Mouse (Mus musculus): ENCODE data around the gene Etv6. TPM values are rescaled to one million over a fixed set of nuclear protein-coding genes. Genes with fewer than 3 reads are reported as not detected.

The Etv6 gene
- polyA plus RNA-seq, 1 experiment from 2014 or later = 5.2 TPM

- 46% methylated on average over 8 of the region's 8 CpGs for WGBS
- Histone ChIP-seq H3K9ac (replicated peaks; ENCODE audit: low read depth, low read length) (no peak overlapping the region), H3K4me1 (replicated peaks; ENCODE audit: control insufficient read depth, insufficient read depth, low read length) (peaks cover 18% of the 10 kb centered on the region), H3K4me2 (ENCODE audit: low read length) (no peak overlapping the region), H3K27me3 (replicated peaks; ENCODE audit: control insufficient read depth, insufficient read depth, low read length) (no peaks in the 10 kb centered on the region), H3K4me3 (replicated peaks; ENCODE audit: low read length) (no peak overlapping the region), H3K9me3 (ENCODE audit: control insufficient read depth, low read length) (no peaks in the 10 kb centered on the region), H3K36me3 (ENCODE audit: control insufficient read depth, insufficient read depth) (no peaks in the 10 kb centered on the region), H3K27ac (ENCODE audit: low read length) (no peak overlapping the region)
- ATAC-seq = no peak
Measured at GRCm38 (mm10) chr6:134155900-134156623, 120.6 kb downstream of the Etv6 start.

- Histone ChIP-seq H3K36me3 (ENCODE audit: control insufficient read depth, insufficient read depth) (no peaks in the 10 kb centered on the region), H3K9ac (replicated peaks; ENCODE audit: low read depth, low read length) (no peak overlapping the region), H3K9me3 (ENCODE audit: control insufficient read depth, low read length) (no peaks in the 10 kb centered on the region), H3K4me1 (replicated peaks; ENCODE audit: control insufficient read depth, insufficient read depth, low read length) (peaks cover 14% of the 10 kb centered on the region), H3K4me3 (replicated peaks; ENCODE audit: low read length) (no peak overlapping the region), H3K27ac (ENCODE audit: low read length) (no peak overlapping the region), H3K27me3 (replicated peaks; ENCODE audit: control insufficient read depth, insufficient read depth, low read length) (no peaks in the 10 kb centered on the region), H3K4me2 (ENCODE audit: low read length) (no peak overlapping the region)
- peak; percentile 78 for ATAC-seq
- WGBS = 60% methylated on average over 6 of the region's 6 CpGs
Measured at GRCm38 (mm10) chr6:134157533-134158115, 122.1 kb downstream of the Etv6 start.

GRCm38 (mm10) chr6:134158201-134158600 is 122.7 kb downstream of the Etv6 start:
- H3K9ac ChIP-seq (replicated peaks; ENCODE audit: low read depth, low read length) = no peak overlapping the region
- H3K27ac ChIP-seq (ENCODE audit: low read length) = no peak overlapping the region
- ATAC-seq = no peak
- H3K4me1 ChIP-seq (replicated peaks; ENCODE audit: control insufficient read depth, insufficient read depth, low read length) = peaks cover 14% of the 10 kb centered on the region
- WGBS = 89% methylated on average over 2 of the region's 2 CpGs
- no peak overlapping the region for H3K4me3 ChIP-seq (replicated peaks; ENCODE audit: low read length)
- no peak overlapping the region for H3K4me2 ChIP-seq (ENCODE audit: low read length)
- no peaks in the 10 kb centered on the region for H3K9me3 ChIP-seq (ENCODE audit: control insufficient read depth, low read length)
- no peaks in the 10 kb centered on the region for H3K27me3 ChIP-seq (replicated peaks; ENCODE audit: control insufficient read depth, insufficient read depth, low read length)
- no peaks in the 10 kb centered on the region for H3K36me3 ChIP-seq (ENCODE audit: control insufficient read depth, insufficient read depth)

GRCm38 (mm10) chr6:134159672-134160071 is 124.2 kb downstream of the Etv6 start:
- H3K9ac ChIP-seq (replicated peaks; ENCODE audit: low read depth, low read length) = no peak overlapping the region
- H3K9me3 ChIP-seq (ENCODE audit: control insufficient read depth, low read length) = no peaks in the 10 kb centered on the region
- 93% methylated on average over 4 of the region's 4 CpGs for WGBS
- H3K27ac ChIP-seq (ENCODE audit: low read length) = no peak overlapping the region
- H3K4me2 ChIP-seq (ENCODE audit: low read length) = no peak overlapping the region
- no peak overlapping the region for H3K4me3 ChIP-seq (replicated peaks; ENCODE audit: low read length)
- no peaks in the 10 kb centered on the region for H3K27me3 ChIP-seq (replicated peaks; ENCODE audit: control insufficient read depth, insufficient read depth, low read length)
- H3K36me3 ChIP-seq (ENCODE audit: control insufficient read depth, insufficient read depth) = no peaks in the 10 kb centered on the region
- no peak for ATAC-seq
- H3K4me1 ChIP-seq (replicated peaks; ENCODE audit: control insufficient read depth, insufficient read depth, low read length) = peaks cover 14% of the 10 kb centered on the region

- no peak overlapping the region for H3K27ac ChIP-seq (ENCODE audit: low read length)
- peaks cover 12% of the 10 kb centered on the region for H3K4me1 ChIP-seq (replicated peaks; ENCODE audit: control insufficient read depth, insufficient read depth, low read length)
- WGBS = 86% methylated on average over 13 of the region's 13 CpGs
- H3K36me3 ChIP-seq (ENCODE audit: control insufficient read depth, insufficient read depth) = no peaks in the 10 kb centered on the region
- no peaks in the 10 kb centered on the region for H3K9me3 ChIP-seq (ENCODE audit: control insufficient read depth, low read length)
- no peak for ATAC-seq
- no peak overlapping the region for H3K4me2 ChIP-seq (ENCODE audit: low read length)
- H3K27me3 ChIP-seq (replicated peaks; ENCODE audit: control insufficient read depth, insufficient read depth, low read length) = no peaks in the 10 kb centered on the region
- H3K4me3 ChIP-seq (replicated peaks; ENCODE audit: low read length) = no peak overlapping the region
- H3K9ac ChIP-seq (replicated peaks; ENCODE audit: low read depth, low read length) = no peak overlapping the region
Measured at GRCm38 (mm10) chr6:134161040-134161439, 125.5 kb downstream of the Etv6 start.

- WGBS = 82% methylated on average over 1 of the region's 1 CpGs
- no peak for ATAC-seq
- Histone ChIP-seq H3K27me3 (replicated peaks; ENCODE audit: control insufficient read depth, insufficient read depth, low read length) (no peaks in the 10 kb centered on the region), H3K4me2 (ENCODE audit: low read length) (no peak overlapping the region), H3K4me1 (replicated peaks; ENCODE audit: control insufficient read depth, insufficient read depth, low read length) (no peaks in the 10 kb centered on the region), H3K9ac (replicated peaks; ENCODE audit: low read depth, low read length) (no peak overlapping the region), H3K4me3 (replicated peaks; ENCODE audit: low read length) (no peak overlapping the region), H3K27ac (ENCODE audit: low read length) (no peak overlapping the region), H3K36me3 (ENCODE audit: control insufficient read depth, insufficient read depth) (no peaks in the 10 kb centered on the region), H3K9me3 (ENCODE audit: control insufficient read depth, low read length) (no peaks in the 10 kb centered on the region)
Measured at GRCm38 (mm10) chr6:134163346-134163745, 127.8 kb downstream of the Etv6 start.

- ATAC-seq = no peak
- H3K36me3 ChIP-seq (ENCODE audit: control insufficient read depth, insufficient read depth) = no peaks in the 10 kb centered on the region
- no peaks in the 10 kb centered on the region for H3K4me1 ChIP-seq (replicated peaks; ENCODE audit: control insufficient read depth, insufficient read depth, low read length)
- no peaks in the 10 kb centered on the region for H3K9me3 ChIP-seq (ENCODE audit: control insufficient read depth, low read length)
- no peak overlapping the region for H3K4me2 ChIP-seq (ENCODE audit: low read length)
- H3K9ac ChIP-seq (replicated peaks; ENCODE audit: low read depth, low read length) = no peak overlapping the region
- WGBS = 84% methylated on average over 8 of the region's 8 CpGs
- H3K4me3 ChIP-seq (replicated peaks; ENCODE audit: low read length) = no peak overlapping the region
- no peaks in the 10 kb centered on the region for H3K27me3 ChIP-seq (replicated peaks; ENCODE audit: control insufficient read depth, insufficient read depth, low read length)
- H3K27ac ChIP-seq (ENCODE audit: low read length) = no peak overlapping the region
Measured at GRCm38 (mm10) chr6:134164356-134164755, 128.9 kb downstream of the Etv6 start.

- Histone ChIP-seq H3K36me3 (ENCODE audit: control insufficient read depth, insufficient read depth) (no peaks in the 10 kb centered on the region), H3K4me3 (replicated peaks; ENCODE audit: low read length) (no peak overlapping the region), H3K27me3 (replicated peaks; ENCODE audit: control insufficient read depth, insufficient read depth, low read length) (no peaks in the 10 kb centered on the region), H3K27ac (ENCODE audit: low read length) (no peak overlapping the region), H3K9ac (replicated peaks; ENCODE audit: low read depth, low read length) (no peak overlapping the region), H3K4me1 (replicated peaks; ENCODE audit: control insufficient read depth, insufficient read depth, low read length) (no peaks in the 10 kb centered on the region; the same call in 1 of the 2 replicates), H3K9me3 (ENCODE audit: control insufficient read depth, low read length) (no peaks in the 10 kb centered on the region), H3K4me2 (ENCODE audit: low read length) (no peak overlapping the region)
- WGBS = 71% methylated on average over 8 of the region's 8 CpGs
- ATAC-seq = no peak
Measured at GRCm38 (mm10) chr6:134165012-134165411, 129.5 kb downstream of the Etv6 start.

- ATAC-seq = no peak
- no peak overlapping the region for H3K27ac ChIP-seq (ENCODE audit: low read length)
- no peaks in the 10 kb centered on the region for H3K36me3 ChIP-seq (ENCODE audit: control insufficient read depth, insufficient read depth)
- no peaks in the 10 kb centered on the region for H3K9me3 ChIP-seq (ENCODE audit: control insufficient read depth, low read length)
- WGBS = 76% methylated on average over 5 of the region's 5 CpGs
- H3K4me1 ChIP-seq (replicated peaks; ENCODE audit: control insufficient read depth, insufficient read depth, low read length) = peaks cover 6% of the 10 kb centered on the region
- H3K9ac ChIP-seq (replicated peaks; ENCODE audit: low read depth, low read length) = no peak overlapping the region
- H3K27me3 ChIP-seq (replicated peaks; ENCODE audit: control insufficient read depth, insufficient read depth, low read length) = no peaks in the 10 kb centered on the region
- no peak overlapping the region for H3K4me3 ChIP-seq (replicated peaks; ENCODE audit: low read length)
- no peak overlapping the region for H3K4me2 ChIP-seq (ENCODE audit: low read length)
Measured at GRCm38 (mm10) chr6:134167963-134168362, 132.5 kb downstream of the Etv6 start.
